Mouse (Mus musculus) kidney, embryonic 15.5 days (tissue): ENCODE results near the gene Olfr250. TPM values are rescaled to one million over a fixed set of nuclear protein-coding genes. Genes with fewer than 3 reads are reported as not detected.
"Not testable (repeated sequence)": the region's sequence is repeated elsewhere in the genome, so short reads cannot be mapped to it uniquely, and the experiment has no call there.

ENCODE experiments used
- ATAC-seq: fragments of 200-750 bp; cut with Nextera tagmentation; replicated peaks from 2 replicates; pipeline ENCODE4 v1.8.0; 2017; ENCODE audit warnings: moderate TSS enrichment; ENCODE audit not compliant: low FRiP score
- H3K27ac ChIP-seq: fragments of 300-500 bp; sonication (generic); 2 replicates; pipeline ENCODE4 v1.5.1; 2015; ENCODE audit warnings: mild to moderate bottlenecking, inconsistent platforms
- H3K27me3 ChIP-seq: fragments of 300-500 bp; sonication (generic); 2 replicates; pipeline ENCODE4 v1.6.1; 2015; ENCODE audit warnings: inconsistent platforms
- H3K36me3 ChIP-seq: fragments of 300-500 bp; sonication (generic); 2 replicates; pipeline ENCODE4 v1.6.1; 2015; ENCODE audit warnings: inconsistent platforms
- H3K4me1 ChIP-seq: fragments of 300-500 bp; sonication (generic); 2 replicates; pipeline ENCODE4 v1.6.1; 2015; ENCODE audit warnings: inconsistent platforms
- H3K4me2 ChIP-seq: fragments of 300-500 bp; sonication (generic); 2 replicates; pipeline ENCODE4 v1.6.1; 2015; ENCODE audit warnings: moderate library complexity, mild to moderate bottlenecking, inconsistent platforms
- H3K4me3 ChIP-seq: fragments of 300-500 bp; sonication (generic); replicated peaks from 2 replicates; pipeline ENCODE4 v1.5.1; 2015; ENCODE audit warnings: mild to moderate bottlenecking, inconsistent platforms
- H3K9ac ChIP-seq: fragments of 300-500 bp; sonication (generic); 2 replicates; pipeline ENCODE4 v1.6.1; 2015; ENCODE audit warnings: mild to moderate bottlenecking, inconsistent platforms
- H3K9me3 ChIP-seq: fragments of 300-500 bp; sonication (generic); replicated peaks from 2 replicates; pipeline ENCODE4 v1.6.1; 2016; ENCODE audit warnings: inconsistent platforms
- WGBS: fragments of 180-500 bp; shearing (Covaris S2); methylation state at CpG from one replicate; pipeline ENCODE4 v1.1.7; 2015; ENCODE audit warnings: mixed read lengths; 5-methylcytosine and 5-hydroxymethylcytosine counted together
- polyA plus RNA-seq: library from polyadenylated mRNA; unstranded; fragments of >200 nt; fragmentation: Nextera tagmentation; extraction: Ambion mirVana; gene quantifications from 2 replicates; pipeline ENCODE4 v1.2.1, GENCODE M21; 2015

Olfr250 gene
- not detected in 2 replicates for polyA plus RNA-seq

DNA sequence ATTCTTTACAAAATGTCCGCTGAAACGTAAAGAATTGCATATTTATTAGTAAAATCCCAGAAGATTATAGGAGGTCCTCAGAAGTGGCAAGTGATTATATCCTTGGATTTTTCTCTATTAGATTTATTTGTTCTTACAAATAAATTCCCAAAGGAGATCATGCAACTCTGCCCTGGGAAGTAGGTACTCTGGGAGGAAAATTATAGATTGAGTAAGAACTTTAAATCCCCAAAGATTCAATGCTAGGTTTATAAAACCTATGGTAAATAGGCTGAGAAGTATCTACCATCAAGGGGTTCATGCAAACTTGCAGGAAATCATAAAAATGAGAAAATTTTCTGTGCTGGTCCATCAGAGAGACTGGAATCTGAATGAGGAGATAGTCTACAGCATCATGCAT, at the start of gene Olfr250:
Olfr250 (plus strand) TSS at position 301 of the 400 bp plus-strand sequence.
- no peak within 1 kb of the TSS for H3K9ac ChIP-seq
- H3K4me1 ChIP-seq = no peaks in the 10 kb centered on the region
- 95% methylated on average over 2 of the region's 2 CpGs for WGBS
- no peak within 1 kb of the TSS for H3K4me2 ChIP-seq
- ATAC-seq = no peak
- no peaks in the 10 kb centered on the region for H3K36me3 ChIP-seq
- H3K27me3 ChIP-seq = no peaks in the 10 kb centered on the region
- no peaks in the 10 kb centered on the region for H3K9me3 ChIP-seq
- no peak within 1 kb of the TSS for H3K4me3 ChIP-seq
- no peak within 1 kb of the TSS for H3K27ac ChIP-seq

DNA sequence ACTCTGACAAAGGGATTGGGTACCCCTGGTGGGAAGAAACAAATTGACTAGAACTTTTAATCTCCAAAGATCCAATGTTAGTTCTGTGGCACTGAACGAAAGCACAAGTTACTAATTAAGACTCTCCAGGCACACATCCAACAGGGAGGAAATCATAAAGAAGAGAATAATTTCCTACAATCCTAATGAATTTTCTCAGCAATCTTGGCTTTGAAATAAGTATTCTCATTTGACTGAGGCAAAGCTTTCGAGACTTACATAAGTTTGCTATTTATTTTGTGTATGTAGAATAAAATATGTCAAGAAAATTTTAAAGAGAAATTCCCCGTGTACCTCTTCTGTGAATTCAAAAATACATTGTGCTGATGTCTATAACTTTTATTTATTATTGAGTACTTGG, 37.9 kb upstream of the Olfr250 start, which contains the start of gene Olfr25:
Olfr25 (plus strand) TSS at position 301 of the 400 bp plus-strand sequence.
- Histone ChIP-seq H3K9me3 (no peaks in the 10 kb centered on the region), H3K36me3 (no peaks in the 10 kb centered on the region), H3K4me1 (no peaks in the 10 kb centered on the region), H3K9ac (no peak within 1 kb of the TSS), H3K4me3 (no peak within 1 kb of the TSS), H3K4me2 (no peak within 1 kb of the TSS), H3K27me3 (no peaks in the 10 kb centered on the region), H3K27ac (no peak within 1 kb of the TSS)
- WGBS = 82% methylated on average over 3 of the region's 3 CpGs
- ATAC-seq = no peak

DNA sequence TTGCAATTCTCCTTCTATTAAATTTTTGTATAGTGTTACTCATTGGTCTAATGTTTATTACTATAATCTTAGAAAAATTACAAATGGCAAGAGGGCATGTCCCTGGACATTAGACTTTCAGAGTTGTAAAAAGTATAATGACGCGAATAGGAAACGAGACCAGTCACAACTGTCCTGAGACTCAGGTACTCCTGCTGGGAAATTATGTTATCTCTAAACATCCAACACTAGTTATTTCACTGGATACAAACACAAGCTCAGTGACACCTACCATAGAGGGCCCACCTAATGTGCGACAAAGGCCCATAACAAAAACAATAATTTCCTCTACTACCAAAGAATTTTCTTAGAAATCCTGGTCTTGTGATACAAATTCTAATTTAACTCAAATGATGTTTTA, 18.6 kb upstream of the Olfr250 start, which contains the start of gene Olfr898:
Olfr898 (plus strand) TSS at position 301 of the 400 bp plus-strand sequence.
- ATAC-seq = no peak
- Histone ChIP-seq H3K4me1 (no peaks in the 10 kb centered on the region), H3K27ac (no peak within 1 kb of the TSS), H3K36me3 (no peaks in the 10 kb centered on the region), H3K9me3 (no peaks in the 10 kb centered on the region), H3K4me2 (no peak within 1 kb of the TSS), H3K4me3 (no peak within 1 kb of the TSS), H3K9ac (no peak within 1 kb of the TSS), H3K27me3 (no peaks in the 10 kb centered on the region)
- 95% methylated on average over 4 of the region's 4 CpGs for WGBS

DNA sequence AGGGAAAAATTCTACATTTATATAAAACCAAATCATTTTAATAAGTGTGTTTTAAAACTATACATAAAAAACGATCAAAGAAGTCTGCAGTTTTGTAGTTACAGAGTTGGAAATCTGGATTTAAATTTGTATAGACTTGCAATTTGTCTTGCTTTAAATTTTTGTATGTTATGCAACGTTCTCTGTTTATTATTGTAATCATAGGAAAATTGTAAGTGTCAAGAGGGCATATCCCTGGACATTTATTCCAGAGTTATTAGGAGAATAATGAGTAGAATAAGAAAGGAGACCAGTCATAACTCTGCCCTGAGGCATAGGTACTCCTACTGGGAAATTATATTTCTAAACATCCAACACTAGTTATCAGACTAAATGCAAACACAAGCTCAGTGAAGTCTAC, 10.1 kb downstream of the Olfr250 start, which contains the start of gene Olfr251:
Olfr251 (plus strand) TSS at position 301 of the 400 bp plus-strand sequence.
- no peak within 1 kb of the TSS for H3K4me3 ChIP-seq
- H3K4me1 ChIP-seq = no peaks in the 10 kb centered on the region
- H3K4me2 ChIP-seq = no peak within 1 kb of the TSS
- no peak for ATAC-seq
- H3K27me3 ChIP-seq = no peaks in the 10 kb centered on the region
- no peaks in the 10 kb centered on the region for H3K36me3 ChIP-seq
- WGBS = 61% methylated on average over 2 of the region's 2 CpGs
- no peaks in the 10 kb centered on the region for H3K9me3 ChIP-seq
- no peak within 1 kb of the TSS for H3K9ac ChIP-seq
- H3K27ac ChIP-seq = no peak within 1 kb of the TSS

DNA sequence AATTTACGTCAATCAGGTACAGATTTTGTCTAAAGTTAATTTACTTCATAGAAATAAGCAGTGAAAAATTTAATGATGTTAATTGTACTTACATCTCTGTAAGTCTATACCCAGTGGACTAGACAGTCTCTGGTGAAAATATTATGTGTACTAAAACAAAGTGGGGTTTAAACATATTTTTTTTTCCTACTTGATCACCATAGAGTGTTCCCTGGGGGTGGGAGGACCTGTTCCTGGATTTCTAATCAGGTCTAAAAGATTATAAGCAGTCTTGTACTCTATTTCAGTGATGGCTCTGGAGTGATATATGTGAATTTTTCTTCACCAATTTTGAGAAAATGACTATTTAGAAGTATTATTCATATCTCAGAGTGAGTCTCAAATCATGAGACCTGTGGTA, 34.7 kb downstream of the Olfr250 start, which contains the start of gene Olfr147:
Olfr147 (plus strand) TSS at position 301 of the 400 bp plus-strand sequence.
- no peak for ATAC-seq
- Histone ChIP-seq H3K9ac (no peak within 1 kb of the TSS), H3K27me3 (no peaks in the 10 kb centered on the region), H3K27ac (no peak within 1 kb of the TSS), H3K4me2 (no peak within 1 kb of the TSS), H3K36me3 (no peaks in the 10 kb centered on the region), H3K4me3 (no peak within 1 kb of the TSS), H3K9me3 (no peaks in the 10 kb centered on the region), H3K4me1 (no peaks in the 10 kb centered on the region)
- 78% methylated on average over 1 of the region's 1 CpGs for WGBS

DNA sequence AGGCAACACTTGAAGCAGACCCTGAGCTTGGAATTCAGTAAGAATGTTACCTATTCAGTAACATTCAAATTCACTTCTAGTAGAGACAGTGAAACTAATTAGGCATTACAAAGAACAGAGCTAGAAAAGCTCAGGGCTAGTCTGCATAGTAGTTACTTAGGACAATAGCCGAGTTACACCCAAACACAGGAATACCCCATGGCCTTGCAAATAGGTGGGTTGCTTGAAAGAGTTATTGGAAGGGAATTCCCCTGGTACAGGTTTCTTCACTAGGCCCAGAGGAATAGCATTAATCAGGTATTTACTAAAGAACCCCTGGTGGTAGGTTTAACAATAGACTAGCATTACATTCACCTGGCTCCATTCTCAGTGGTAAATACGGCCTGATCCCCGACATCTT, 40.8 kb downstream of the Olfr250 start:
- H3K27ac ChIP-seq, H3K9ac ChIP-seq, H3K4me2 ChIP-seq, H3K4me3 ChIP-seq, H3K27me3 ChIP-seq, H3K4me1 ChIP-seq, ATAC-seq, H3K36me3 ChIP-seq, H3K9me3 ChIP-seq: not testable (repeated sequence)
- WGBS = 87% methylated on average over 3 of the region's 3 CpGs

DNA sequence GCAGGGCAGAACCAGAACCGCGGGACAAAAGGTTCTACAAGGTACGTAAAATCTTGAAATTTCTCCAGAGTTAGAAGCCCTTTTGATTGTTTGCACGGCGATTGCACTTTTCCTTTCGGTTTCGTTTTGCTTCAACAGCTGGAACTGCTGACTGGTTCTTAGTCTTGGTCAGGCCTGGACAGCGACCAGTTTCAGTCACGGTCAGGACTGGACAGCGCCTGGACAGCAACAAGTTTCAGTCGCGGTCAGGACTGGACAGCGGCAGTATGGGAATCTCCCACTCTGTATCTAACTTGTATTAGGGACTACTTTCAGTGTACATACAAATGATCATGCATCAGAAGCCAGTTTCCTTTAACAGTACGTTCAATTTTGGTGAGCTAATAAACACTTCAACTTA, 46.8 kb downstream of the Olfr250 start:
- 87% methylated on average over 14 of the region's 14 CpGs for WGBS
- H3K27ac ChIP-seq, H3K4me3 ChIP-seq, H3K4me2 ChIP-seq, ATAC-seq, H3K9ac ChIP-seq, H3K27me3 ChIP-seq, H3K9me3 ChIP-seq, H3K4me1 ChIP-seq, H3K36me3 ChIP-seq: not testable (repeated sequence)

Other genes starting within 250 kb of the Olfr250 start
- gene Olfr890, start 224.4 kb upstream of the Olfr250 start, polyA plus RNA-seq = not detected in 2 replicates
- not detected in 2 replicates for gene Olfr891, start 186.1 kb upstream of the Olfr250 start, polyA plus RNA-seq
- not detected in 2 replicates for gene Olfr893, start 158.5 kb upstream of the Olfr250 start, polyA plus RNA-seq
- not detected in 2 replicates for gene Olfr894, start 148.8 kb upstream of the Olfr250 start, polyA plus RNA-seq
- gene Olfr143, start 114.1 kb upstream of the Olfr250 start, polyA plus RNA-seq = not detected in 2 replicates
- gene Olfr895, start 99.0 kb upstream of the Olfr250 start, polyA plus RNA-seq = not detected in 2 replicates
- gene Olfr896-ps1, start 75.8 kb upstream of the Olfr250 start, polyA plus RNA-seq = not detected in 2 replicates
- gene Olfr25, start 37.8 kb upstream of the Olfr250 start, polyA plus RNA-seq = not detected in 2 replicates
- not detected in 2 replicates for gene Olfr898, start 18.5 kb upstream of the Olfr250 start, polyA plus RNA-seq
- not detected in 2 replicates for gene Olfr251, start 10.2 kb downstream of the Olfr250 start, polyA plus RNA-seq
- not detected in 2 replicates for gene Olfr147, start 34.8 kb downstream of the Olfr250 start, polyA plus RNA-seq
- gene Olfr901, start 62.6 kb downstream of the Olfr250 start, polyA plus RNA-seq = not detected in 2 replicates
- gene Olfr902, start 80.8 kb downstream of the Olfr250 start, polyA plus RNA-seq = not detected in 2 replicates
- gene Olfr904, start 96.2 kb downstream of the Olfr250 start, polyA plus RNA-seq = not detected in 2 replicates
- gene Olfr905, start 104.2 kb downstream of the Olfr250 start, polyA plus RNA-seq = not detected in 2 replicates
- gene Olfr906, start 120.2 kb downstream of the Olfr250 start, polyA plus RNA-seq = not detected in 2 replicates
- gene Olfr907, start 128.9 kb downstream of the Olfr250 start, polyA plus RNA-seq = not detected in 2 replicates
- not detected in 2 replicates for gene Olfr911-ps1, start 154.7 kb downstream of the Olfr250 start, polyA plus RNA-seq
- not detected in 2 replicates for gene Olfr910, start 171.0 kb downstream of the Olfr250 start, polyA plus RNA-seq
- not detected in 2 replicates for gene Olfr912, start 213.3 kb downstream of the Olfr250 start, polyA plus RNA-seq
- not detected in 2 replicates for gene Olfr913, start 225.9 kb downstream of the Olfr250 start, polyA plus RNA-seq
- gene Olfr914, start 238.2 kb downstream of the Olfr250 start, polyA plus RNA-seq = not detected in 2 replicates